Mouse (Mus musculus): ENCODE measurements around the gene Tmem141.

Gene Tmem141

GRCm38 (mm10) chr2:25607761-25608622 lies 13.8 kb downstream of the Tmem141 start, which contains the start of gene Rabl6:
Gene Rabl6, minus strand, starts transcription at chr2:25608521.
- peak; percentile 89 for DNase-seq (ENCODE audit: low spot score)

- no peak for DNase-seq (ENCODE audit: low spot score)
Measured at GRCm38 (mm10) chr2:25602526-25602925, 19.3 kb downstream of the Tmem141 start.

- no peak for DNase-seq (ENCODE audit: low spot score)
Measured at GRCm38 (mm10) chr2:25600037-25600436, 21.8 kb downstream of the Tmem141 start.

DNA sequence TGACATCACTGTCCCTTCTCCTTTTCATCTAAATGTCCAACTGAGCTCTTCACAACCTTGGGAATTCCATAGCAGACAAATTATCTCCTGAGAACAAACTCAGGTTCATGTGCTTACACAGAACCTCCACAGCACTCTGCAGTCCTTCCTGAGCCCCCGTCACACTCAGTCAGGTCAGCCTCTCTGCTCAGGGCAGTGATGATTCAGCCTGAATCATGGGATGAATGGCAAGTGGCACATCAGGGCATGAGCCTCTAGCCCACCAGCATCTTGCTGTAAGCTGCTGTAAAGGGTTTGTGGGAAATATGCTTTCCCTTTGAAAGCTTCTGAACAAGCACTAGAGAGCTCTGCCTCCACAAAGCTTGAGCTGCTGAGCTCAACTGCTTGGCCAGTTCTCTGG lies 23.1 kb downstream of the Tmem141 start:
- no peak for DNase-seq (ENCODE audit: low spot score)

GRCm38 (mm10) chr2:25596765-25597510 lies 24.9 kb downstream of the Tmem141 start:
- no peak for DNase-seq (ENCODE audit: low spot score)

DNA sequence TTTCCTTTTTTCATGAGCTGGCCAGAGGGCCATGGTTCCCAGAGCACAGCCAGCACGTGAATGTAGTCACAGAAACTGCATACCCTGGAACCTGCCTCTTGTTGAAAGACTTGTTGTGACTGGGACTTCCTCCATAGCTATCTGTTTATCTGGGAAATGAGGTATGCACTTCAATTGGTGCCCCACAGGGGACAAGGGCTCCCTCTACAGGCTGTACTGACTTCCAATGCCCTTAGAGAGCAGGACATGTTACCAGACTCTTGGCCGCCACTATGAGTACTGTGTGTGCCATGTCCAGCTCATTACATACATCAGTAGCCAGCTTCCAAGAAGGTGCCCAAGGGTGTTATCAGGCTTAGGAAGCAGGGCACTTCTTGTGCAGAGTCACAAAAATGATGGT lies 29.9 kb downstream of the Tmem141 start:
- peak; percentile 24 for DNase-seq (ENCODE audit: low spot score)

DNA sequence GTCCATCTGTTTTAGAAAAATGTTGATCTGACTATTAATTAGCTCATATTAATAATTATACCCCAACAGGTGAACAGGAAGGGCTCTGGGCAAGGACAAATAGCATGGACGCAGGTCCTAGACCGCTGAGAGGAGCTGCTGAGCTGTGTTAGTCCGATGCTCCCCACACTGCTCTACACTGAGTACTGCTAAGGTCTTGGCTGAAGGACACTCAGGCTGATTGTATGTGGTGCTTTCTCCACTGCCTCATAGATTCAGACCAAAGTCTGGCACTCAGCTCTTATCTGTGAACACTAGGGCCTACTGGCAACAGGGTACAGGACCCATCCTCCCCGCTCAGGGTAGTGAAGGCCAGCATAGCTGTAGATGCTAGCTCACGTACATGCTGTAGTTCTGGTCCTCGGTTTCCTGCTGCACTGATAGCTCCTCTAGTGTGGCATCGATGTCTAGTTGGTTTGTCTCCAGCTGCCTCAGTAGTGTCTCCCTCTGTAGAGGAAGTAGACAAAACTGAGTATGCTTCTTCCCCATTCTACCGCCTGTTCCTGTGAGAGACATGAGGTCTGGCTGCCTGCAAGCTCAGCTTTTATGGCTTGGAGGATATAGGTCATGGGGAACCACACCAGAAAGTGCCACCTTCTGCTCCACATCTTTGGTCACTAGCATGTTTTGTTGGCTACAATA lies 33.4 kb downstream of the Tmem141 start:
- DNase-seq (ENCODE audit: low spot score): no peak

- no peak for DNase-seq (ENCODE audit: low spot score)
Measured at GRCm38 (mm10) chr2:25587290-25587689, 34.5 kb downstream of the Tmem141 start.

DNA sequence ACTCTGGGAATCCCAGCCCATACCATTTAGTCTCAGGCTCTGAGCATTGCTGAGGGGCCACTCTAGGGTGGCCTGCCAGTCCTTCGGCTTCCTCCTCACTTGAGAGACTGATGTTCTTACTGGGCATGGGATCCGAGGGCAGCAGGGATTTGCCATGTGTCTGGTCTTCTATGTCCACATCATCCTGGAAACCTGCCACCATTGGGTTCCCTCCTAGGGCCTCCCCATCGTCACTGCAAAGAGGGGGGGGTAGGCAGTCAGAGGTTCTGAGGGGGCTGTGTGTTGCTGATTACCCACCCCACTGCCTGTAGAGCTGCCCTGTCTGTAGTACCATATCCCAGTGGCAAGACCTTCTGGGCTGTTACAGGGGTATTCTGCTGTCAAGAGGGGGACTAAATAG lies 36.2 kb downstream of the Tmem141 start:
- no peak for DNase-seq (ENCODE audit: low spot score)

GRCm38 (mm10) chr2:25584856-25585255 lies 36.9 kb downstream of the Tmem141 start:
- DNase-seq (ENCODE audit: low spot score): no peak

DNA sequence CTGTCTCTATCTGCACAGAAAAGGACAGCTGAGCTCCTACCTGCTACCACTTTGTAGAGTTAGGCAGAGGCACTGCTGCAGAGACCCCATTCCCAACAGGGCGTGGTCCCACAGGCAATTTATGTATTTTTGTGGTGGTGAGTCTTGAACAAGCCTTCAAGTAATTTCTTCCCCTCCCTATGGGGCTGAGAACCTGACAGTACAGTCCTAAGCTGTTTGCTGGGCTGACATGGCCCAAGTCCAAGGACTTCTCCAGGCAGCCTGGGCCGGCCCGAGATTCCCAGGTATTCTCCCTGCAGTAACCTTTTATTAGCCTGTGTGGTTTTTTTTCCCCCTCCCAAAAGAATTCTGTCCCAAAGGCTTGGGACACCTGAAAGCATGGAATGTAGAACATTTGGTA lies 37.7 kb downstream of the Tmem141 start:
- no peak for DNase-seq (ENCODE audit: low spot score)

DNA sequence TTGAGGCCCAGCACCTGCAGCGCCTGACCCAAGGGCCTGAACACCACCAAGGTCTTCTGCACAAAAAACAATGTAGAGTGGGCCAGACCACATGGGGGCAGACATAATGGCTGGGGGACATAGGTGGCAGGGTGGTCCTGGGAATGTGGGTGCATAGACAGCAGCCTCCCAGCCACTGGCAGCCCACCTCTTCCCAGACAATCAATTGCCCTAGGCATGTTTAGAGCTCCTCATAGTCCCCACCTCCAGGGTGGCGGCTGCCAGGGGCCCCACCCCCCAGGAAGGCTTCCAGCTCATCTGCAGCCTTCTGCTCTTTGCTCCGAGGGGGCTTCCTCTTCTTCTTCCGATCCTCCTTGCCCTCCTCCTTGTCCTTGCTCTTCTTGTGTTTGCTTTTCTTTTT lies 38.2 kb downstream of the Tmem141 start:
- DNase-seq (ENCODE audit: low spot score): no peak

- no peak for DNase-seq (ENCODE audit: low spot score)
Measured at GRCm38 (mm10) chr2:25583120-25583481, 38.7 kb downstream of the Tmem141 start.

GRCm38 (mm10) chr2:25582466-25583119 lies 39.2 kb downstream of the Tmem141 start:
- DNase-seq (ENCODE audit: low spot score): no peak

GRCm38 (mm10) chr2:25581901-25582301 lies 39.9 kb downstream of the Tmem141 start:
- DNase-seq (ENCODE audit: low spot score): no peak

- peak; percentile 78 for DNase-seq (ENCODE audit: low spot score)
Measured at GRCm38 (mm10) chr2:25581294-25581864, 40.4 kb downstream of the Tmem141 start, which contains the start of gene Ajm1. Gene Ajm1, minus strand, starts transcription at chr2:25581757.

GRCm38 (mm10) chr2:25580621-25581101 lies 41.1 kb downstream of the Tmem141 start:
- no peak for DNase-seq (ENCODE audit: low spot score)

- no peak for DNase-seq (ENCODE audit: low spot score)
Measured at GRCm38 (mm10) chr2:25579737-25580460, 41.9 kb downstream of the Tmem141 start.

GRCm38 (mm10) chr2:25578796-25579736 lies 42.7 kb downstream of the Tmem141 start:
- no peak for DNase-seq (ENCODE audit: low spot score)

Measured in MN1 (cell line).